Mouse (Mus musculus): ENCODE data around the gene T.
"Not testable (repeated sequence)": the region's sequence is repeated elsewhere in the genome, so short reads cannot be mapped to it uniquely, and the experiment has no call there.

T gene

DNA sequence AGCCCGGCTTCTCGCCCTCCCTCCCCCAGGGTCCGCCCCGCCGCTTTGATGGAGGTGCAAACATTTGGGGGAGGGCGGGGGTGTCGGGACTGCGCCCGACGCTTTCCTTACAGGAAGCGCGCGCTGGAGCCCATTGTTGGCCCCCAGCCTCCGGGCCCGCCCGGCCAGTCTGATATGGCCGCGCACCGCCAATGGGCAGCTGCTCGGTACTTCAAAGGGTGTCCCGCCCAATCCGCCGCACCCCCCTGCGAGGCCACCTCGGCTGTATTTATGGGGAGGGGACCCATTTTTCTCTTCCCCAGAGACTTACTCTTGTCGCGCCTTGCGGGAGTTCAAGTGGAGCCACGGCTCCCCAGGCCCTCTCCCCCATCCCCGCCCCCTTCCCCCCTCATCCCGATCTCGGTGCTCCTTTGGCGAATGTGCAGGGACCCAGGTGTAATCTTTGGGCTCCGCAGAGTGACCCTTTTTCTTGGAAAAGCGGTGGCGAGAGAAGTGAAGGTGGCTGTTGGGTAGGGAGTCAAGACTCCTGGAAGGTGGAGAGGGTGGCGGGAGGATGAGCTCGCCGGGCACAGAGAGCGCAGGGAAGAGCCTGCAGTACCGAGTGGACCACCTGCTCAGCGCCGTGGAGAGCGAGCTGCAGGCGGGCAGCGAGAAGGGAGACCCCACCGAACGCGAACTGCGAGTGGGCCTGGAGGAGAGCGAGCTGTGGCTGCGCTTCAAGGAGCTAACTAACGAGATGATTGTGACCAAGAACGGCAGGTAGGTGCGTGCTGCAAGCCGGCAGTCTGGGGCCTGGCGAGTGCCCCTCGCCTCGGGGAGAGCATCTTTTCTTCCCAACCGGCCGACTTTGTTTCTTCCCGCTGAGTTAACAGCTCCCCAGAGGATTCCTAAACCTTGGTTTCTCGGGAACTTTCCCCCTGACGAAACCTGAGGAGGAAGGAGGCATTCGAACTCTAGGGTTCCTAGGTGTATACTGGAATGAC, at the start of gene T:
Gene T (plus strand): TSS at position 446 of the 983 bp plus-strand sequence.
- DNase-seq (ENCODE audit: low read depth, low spot score) = no peak

DNA sequence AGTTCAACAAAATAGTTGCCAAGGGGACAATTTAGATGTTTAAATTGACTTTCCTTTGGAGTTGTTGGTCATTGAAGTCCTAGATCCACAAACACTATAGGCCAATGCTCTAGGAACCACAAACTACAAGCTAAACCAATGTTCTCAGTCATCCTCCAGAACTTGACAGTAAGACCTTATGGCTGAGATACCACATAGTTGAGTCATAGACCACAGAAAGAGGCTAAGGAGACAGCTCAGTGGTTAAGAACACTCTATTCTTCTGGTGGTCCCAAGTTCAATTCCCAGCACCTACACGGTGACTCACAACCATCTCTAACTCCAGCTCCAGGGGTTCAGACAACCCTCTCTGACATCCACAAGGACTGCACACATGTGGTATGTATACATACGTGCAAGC, 48.8 kb upstream of the T start:
- DNase-seq (ENCODE audit: low read depth, low spot score) = no peak

- DNase-seq (ENCODE audit: low read depth, low spot score) = peak; percentile 80
Observed at GRCm38 (mm10) chr17:8388463-8388862, 45.8 kb upstream of the T start.

DNA sequence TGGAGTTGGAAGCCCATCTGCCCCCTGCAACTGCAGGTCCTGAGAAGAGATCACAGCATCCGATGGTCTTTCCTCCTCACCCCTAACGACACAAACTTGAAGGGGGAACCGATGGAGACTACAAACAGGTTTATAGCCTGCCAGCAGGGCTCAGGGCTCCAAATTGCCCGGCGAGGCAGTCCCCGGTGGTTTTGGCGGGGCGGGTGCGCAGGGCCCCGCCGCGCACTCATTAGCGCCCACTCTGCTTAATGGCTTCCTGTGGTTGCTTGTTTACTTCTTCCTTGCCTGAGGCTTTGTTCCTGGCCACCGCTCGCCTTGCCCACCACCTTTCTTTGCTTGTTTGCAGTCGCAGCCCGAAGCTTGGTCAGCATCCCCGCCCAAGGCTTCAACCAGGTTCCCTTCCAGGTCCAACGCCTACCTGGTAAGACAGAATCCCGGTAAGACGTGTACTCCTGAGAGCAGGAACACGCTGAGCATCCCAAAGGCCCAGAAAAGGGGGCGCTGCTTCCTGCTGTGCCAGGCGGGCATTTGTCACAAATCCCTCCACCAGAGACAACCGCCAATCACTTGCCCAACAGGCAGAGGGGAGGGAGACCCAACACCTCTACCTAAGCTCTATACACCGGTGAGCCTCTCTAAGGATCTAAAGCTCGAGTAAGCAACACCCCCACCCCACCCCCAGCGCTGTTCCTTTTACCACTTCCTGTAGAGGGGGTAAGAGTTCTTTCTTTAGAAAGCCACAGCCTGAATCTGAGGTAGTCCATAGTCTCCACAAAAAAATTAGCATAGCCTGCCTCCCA, 45.0 kb upstream of the T start:
- peak; percentile 51 for DNase-seq (ENCODE audit: low read depth, low spot score)

- DNase-seq (ENCODE audit: low read depth, low spot score) = no peak
Observed at GRCm38 (mm10) chr17:8389790-8390095, 44.5 kb upstream of the T start.

DNA sequence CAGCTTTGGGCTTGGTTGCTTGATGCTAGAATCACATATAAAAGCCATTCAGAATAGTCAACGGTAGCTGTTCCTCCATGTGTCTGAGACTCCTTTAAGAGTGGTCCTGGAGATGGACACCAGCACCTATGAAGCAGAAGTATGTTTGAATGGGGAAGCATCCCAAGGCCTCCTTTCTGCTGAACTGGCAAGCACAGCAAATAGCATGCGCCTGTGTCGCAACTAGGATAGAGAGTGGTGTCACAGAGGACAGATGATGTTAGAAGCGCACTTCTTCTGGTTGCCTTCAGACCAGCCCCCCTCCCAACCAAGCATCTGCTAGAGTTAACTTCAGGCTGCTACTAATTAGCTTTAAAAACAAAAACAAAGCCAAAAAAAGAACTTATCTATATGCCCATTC, 43.7 kb upstream of the T start:
- no peak for DNase-seq (ENCODE audit: low read depth, low spot score)

GRCm38 (mm10) chr17:8396371-8396770, 37.9 kb upstream of the T start:
- peak; percentile 77 for DNase-seq (ENCODE audit: low read depth, low spot score)

- DNase-seq (ENCODE audit: low read depth, low spot score) = no peak
Observed at GRCm38 (mm10) chr17:8397946-8398345, 36.3 kb upstream of the T start.

- not testable (repeated sequence) for DNase-seq (ENCODE audit: low read depth, low spot score)
Observed at GRCm38 (mm10) chr17:8403932-8404331, 30.3 kb upstream of the T start.

DNA sequence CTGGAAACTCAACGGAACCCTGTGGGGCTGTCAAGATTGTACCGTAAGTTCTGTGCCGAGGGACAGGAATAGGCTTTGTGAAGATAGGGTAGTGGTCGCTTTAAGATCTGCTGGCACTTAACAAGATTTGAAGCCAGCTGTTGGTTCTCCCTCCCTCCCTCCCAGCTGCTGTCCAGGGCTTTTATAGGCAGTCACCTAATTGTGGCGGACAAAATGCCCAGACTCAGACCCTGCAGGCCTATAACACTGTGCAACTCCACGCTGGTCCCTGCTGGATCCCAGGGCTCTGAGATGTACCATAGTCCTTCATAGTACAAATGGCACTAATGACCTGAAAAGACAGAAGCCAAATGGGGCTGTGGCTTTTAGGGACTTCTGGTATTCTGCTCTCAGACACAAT, 27.9 kb upstream of the T start:
- peak; percentile 61 for DNase-seq (ENCODE audit: low read depth, low spot score)

DNA sequence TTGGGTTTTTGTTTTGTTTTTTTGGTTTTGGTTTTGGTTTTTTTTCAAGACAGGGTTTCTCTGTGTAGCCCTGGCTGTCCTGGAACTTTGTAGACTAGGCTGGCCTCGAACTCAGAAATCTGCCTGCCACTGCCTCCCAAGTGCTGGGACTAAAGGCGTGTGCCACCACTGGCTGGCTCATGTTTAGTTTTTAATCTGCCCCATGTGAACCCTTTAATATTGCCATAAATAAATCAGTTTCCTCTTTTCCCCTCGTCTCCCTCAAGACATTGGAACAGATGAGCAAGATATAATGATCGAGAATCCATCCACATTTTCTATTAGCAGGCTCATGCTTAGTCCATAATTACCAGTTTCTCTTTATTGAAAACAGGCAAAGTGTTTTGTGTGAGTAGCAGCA, 26.2 kb upstream of the T start:
- DNase-seq (ENCODE audit: low read depth, low spot score) = not testable (repeated sequence)

- DNase-seq (ENCODE audit: low read depth, low spot score) = no peak
Observed at GRCm38 (mm10) chr17:8408589-8409295, 25.5 kb upstream of the T start.

DNA sequence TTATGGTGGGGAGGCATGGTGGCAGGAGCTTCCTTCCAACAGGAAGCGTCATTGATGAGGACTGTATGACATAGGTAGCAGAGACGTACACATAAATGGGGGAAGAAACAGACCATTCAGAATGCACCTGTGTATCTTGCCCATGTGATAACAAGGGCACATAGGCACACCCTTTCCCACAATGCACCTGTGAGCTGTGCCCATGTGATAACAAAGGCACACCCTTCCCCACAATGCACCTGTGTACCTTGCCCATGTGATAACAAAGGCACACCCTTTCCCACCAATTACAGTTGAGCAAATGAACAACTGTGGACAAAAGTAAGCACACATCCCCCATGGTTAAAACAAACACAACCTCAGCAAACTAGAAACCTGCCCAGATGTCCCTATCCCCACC, 23.9 kb upstream of the T start:
- no peak for DNase-seq (ENCODE audit: low read depth, low spot score)

DNA sequence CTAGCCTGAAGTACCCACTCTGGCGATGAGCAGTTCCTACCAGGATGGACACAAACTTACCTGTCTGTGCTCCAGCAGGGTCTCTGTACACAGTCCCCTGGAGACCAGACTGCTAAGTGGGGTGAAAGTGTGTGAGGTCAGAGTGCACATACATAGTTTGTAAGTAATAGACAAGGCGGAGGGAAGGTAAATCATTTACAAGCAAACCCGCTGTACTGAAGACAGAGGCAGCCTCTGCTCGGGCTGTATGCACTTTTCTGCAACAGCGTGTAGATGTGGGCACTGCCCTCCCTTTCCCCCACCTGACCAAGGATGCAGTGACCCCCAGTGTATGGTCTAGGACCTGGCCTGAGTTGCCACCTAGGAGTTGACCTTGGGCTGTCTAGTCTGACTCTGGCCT, 20.6 kb upstream of the T start:
- no peak for DNase-seq (ENCODE audit: low read depth, low spot score)

- no peak for DNase-seq (ENCODE audit: low read depth, low spot score)
Observed at GRCm38 (mm10) chr17:8415533-8415932, 18.7 kb upstream of the T start.

DNA sequence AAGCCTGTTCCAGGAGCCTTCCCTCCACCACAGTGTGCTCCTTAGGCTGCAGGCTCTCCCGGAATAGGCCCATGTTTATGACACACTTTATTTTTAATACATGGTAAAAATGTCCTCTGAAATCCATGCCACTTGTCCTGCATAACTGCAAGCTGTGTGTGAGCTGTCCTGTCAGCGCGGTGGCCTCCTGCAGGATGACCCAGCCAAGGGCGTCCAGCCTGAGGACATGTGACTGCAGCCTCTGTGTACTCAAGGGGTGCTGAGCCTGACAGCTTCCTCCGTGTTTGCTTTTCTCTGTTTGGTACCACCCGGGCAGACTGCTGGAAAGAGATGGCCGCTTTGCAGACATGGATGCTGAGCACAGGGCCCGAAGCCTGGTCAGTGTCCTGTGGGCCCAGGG, 17.4 kb upstream of the T start:
- DNase-seq (ENCODE audit: low read depth, low spot score) = no peak

- no peak for DNase-seq (ENCODE audit: low read depth, low spot score)
Observed at GRCm38 (mm10) chr17:8420739-8421138, 13.5 kb upstream of the T start.

GRCm38 (mm10) chr17:8421517-8421916, 12.7 kb upstream of the T start:
- DNase-seq (ENCODE audit: low read depth, low spot score) = no peak

DNA sequence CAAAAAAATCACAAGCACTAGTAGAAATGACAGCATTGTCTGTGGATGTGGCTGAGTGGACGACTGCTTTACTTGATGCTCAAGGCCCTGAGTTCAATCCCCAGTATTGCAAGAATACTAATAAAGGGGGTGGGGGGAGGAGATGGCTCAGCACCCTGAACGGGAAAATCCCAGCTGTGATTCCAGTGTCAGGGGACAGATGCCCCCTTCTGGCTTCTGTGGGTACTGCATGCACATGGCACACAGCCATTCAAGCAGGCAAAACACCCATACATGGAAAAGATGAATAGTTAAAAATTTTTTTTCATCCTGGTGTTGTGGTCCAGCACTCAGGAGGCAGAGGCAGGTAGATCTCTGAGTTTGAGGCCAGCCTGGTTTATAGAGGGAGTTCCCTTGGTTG, 10.9 kb upstream of the T start:
- no peak for DNase-seq (ENCODE audit: low read depth, low spot score)

DNA sequence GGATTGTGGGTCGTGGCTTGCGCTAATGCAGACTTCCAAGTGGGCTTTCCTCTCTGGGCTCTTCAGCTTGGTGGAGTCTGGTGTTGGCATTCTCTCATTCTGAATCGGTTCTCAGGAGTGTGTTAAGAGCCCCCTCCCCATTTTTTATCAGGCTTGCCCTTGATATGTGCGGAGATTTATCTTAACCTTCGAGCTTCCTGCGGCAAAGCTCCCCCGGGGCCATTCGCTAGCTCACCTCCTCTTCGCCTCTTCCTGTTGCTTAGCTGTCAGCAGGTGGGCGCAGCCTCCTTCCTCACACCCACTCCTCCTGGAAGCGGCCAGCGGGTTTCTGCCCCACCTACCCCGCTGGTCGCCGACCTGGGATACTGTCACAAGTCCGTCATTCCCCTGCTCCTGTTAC, 4.8 kb upstream of the T start:
- no peak for DNase-seq (ENCODE audit: low read depth, low spot score)

DNA sequence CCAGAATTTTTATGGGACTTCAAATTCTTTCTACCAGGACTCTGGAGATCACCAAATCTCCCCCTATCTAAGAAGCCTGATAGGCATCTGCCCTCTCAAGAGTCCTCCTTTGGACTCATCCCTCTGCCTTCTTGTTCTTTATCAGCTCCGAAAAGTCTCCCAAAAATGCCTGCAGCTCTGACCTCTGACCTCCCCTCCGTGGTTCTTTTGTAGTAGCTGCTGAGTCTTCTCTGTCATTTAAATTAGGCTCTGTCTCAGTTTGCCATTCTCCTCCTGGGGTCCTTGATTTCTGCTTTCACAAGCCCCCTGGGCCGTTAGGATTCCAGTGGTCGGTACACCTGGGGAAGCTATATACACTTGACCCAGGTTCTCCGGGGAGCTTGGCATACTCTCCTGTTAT, 4.3 kb upstream of the T start:
- DNase-seq (ENCODE audit: low read depth, low spot score) = no peak

DNA sequence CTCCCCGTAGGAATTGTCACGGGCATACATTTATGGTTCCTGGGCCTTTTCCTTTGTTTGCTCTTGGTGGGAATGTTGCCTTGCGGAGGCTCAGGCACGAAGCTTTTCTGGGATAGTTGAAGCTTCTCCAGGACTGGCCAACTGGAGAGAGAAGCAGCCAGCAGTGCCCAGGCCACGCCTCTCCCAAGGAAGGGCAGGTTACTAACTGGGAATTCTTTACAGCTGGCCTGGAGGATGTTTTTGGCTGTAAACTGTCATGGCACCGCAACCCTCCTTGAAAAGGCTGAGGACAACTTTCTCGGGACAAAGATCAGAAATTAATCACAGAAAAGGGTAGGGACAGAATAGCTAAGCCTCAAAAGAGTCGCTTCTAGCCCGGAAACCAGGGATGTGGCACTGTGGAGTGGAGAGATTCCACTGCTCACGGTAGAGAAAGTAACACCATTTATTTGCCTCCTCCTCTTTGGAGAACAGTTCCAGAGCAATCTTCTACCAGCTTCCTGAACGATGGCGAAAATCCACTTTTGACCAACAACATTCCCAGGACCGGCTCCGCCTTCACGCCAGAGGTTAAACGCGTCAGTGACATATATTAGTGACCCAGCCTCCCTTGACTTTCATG, 1.9 kb upstream of the T start:
- DNase-seq (ENCODE audit: low read depth, low spot score) = no peak

All from forelimb bud, embryonic 11.5 days (tissue).